Mouse (Mus musculus): ENCODE results near the gene Svs5.

Svs5 gene

GRCm38 (mm10) chr2:164332440-164332839, at the start of gene Svs5:
Gene Svs5 (plus strand): TSS chr2:164332740.
- WGBS: 85% methylated on average over 3 of the region's 3 CpGs

GRCm38 (mm10) chr2:164288968-164289367, 43.6 kb upstream of the Svs5 start, which contains the start of gene Svs3a:
Gene Svs3a (plus strand): TSS chr2:164289268.
- WGBS: 90% methylated on average over 1 of the region's 1 CpGs

DNA sequence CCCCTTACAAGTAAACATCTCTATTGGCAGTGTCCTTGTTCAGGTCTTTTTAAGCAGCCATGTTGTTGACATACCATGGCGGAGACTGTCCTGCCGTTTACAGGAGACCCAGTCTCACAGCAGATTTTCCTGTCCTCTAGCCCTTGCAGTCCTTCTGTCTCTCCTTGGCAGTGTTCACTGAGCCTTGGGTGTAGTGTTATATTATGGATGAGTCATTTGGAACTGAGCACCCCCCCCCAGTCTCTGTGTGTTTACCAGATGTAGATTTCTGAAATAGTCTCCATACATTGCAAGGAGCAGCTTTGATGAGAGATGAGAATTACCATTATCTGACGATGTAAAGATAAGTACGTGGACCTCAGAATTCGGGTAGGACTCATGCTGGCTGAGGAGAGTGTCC, 19.9 kb upstream of the Svs5 start:
- WGBS: 56% methylated on average over 5 of the region's 5 CpGs

DNA sequence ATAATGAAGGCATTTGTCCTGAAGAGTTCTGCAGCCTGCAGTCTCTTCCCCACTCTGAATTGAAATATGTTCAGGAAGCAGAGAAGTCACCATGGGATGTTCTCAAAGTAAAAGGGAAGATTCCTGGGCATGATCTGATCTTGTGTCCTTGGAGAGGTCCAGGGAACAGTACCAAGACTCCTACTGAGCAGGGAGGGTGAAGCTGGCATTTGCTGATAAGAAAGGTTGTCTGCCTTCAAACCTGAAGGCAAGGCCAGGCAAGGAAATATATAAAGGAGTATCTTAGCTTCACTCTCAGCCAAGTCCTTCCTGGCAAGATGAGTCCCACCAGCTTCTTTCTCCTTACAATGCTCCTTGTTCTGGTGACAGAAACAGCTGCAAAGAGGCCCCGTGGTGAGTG, 16.1 kb upstream of the Svs5 start, which contains the start of gene Svs6:
Gene Svs6, plus strand, starts transcription at position 301 of the 400 bp plus-strand sequence.
- 56% methylated on average over 1 of the region's 1 CpGs for WGBS

DNA sequence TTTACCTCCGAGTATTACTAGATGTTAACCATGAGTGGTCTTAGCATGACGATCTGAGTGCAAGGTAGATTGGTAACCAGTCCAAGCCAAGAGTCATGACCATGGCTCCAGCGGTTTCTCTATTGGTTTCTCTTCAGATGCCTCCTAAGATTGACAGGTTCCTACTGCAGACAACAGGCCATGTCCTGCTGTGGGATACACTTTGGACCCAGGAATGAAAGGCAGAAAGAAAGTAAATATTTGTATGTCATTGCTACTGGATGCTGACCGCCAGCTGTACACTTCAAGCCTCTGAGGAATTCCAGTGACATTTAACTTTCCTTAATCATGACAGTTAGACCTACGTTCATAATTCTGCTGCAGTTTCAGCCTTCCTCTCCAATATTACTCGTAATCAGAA, 11.6 kb upstream of the Svs5 start:
- WGBS: 91% methylated on average over 6 of the region's 6 CpGs

DNA sequence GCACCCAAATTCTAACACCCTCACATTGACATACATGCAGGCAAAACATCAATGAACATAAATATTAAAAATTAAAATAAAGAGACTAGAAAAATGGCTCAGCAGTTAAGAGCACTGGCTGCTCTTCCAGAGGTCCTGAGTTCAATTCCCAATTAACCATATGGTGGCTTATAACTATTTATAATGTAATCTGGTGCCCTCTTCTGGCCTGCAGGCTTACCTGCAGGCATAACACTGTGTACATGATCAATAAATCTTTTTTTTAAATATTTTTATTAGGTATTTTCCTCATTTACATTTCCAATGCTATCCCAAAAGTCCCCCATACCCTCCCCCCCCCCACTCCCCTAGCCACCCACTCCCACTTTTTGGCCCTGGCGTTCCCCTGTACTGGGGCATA, 11.2 kb downstream of the Svs5 start:
- WGBS: 76% methylated on average over 1 of the region's 1 CpGs

DNA sequence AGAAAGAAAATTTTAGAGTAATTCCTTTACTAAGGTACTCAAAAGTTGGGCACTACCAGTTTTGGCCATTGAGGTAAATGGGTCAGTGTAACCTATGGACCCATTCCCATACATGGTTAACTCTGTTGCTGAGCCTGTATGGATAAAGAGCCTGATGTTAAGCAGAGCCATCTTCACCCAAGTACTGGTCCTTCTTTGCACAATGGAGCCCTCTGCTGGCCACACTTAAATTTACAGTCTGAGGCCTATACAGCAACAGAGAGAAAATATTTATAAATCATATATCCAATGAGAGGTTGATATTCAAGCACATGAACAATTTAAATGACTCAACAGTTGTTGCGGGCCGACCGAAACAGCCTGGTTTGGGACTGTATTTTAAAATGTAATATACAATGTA, 16.4 kb downstream of the Svs5 start:
- WGBS: 95% methylated on average over 3 of the region's 3 CpGs

- 89% methylated on average over 3 of the region's 3 CpGs for WGBS
Observed at GRCm38 (mm10) chr2:164352697-164353096, 20.2 kb downstream of the Svs5 start.

DNA sequence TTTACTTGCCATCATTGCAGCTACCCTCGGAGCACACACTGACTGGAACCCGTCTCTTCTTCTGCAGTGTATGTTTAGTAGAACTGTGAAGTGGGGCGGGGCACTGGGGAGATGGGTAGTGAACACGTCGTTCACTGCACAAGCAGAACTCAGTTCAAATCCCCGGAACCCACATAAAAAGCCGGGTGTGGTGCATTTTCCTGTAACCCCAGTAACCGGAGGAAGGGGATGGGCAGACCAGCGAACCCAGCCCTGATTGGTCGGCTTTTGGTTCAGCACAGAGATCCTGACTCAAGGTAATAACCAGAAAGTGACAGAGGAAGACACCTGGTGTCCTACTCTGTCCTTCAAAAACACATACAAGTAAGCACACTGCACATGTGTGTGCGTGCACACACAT, 20.8 kb downstream of the Svs5 start:
- WGBS: 86% methylated on average over 11 of the region's 11 CpGs

GRCm38 (mm10) chr2:164356177-164356967, 23.8 kb downstream of the Svs5 start:
- 87% methylated on average over 11 of the region's 11 CpGs for WGBS

DNA sequence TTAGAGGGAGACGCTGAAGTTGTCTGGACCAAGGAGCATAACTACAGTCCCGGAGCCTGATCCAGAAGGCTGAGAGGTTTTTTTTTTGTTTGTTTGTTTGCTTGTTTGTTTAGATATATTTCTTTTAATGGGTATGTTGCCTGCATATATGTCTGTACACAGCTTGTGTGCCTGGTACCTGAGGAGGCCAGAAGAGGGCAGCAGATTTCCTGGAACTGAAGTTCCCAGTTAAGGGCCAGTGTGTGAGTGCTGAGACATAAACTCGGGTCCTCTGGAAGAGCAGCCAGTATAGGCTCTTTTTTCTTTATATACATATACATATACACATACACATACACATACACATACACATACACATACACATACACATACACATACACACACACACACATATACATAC, 25.8 kb downstream of the Svs5 start:
- WGBS: 84% methylated on average over 3 of the region's 3 CpGs

DNA sequence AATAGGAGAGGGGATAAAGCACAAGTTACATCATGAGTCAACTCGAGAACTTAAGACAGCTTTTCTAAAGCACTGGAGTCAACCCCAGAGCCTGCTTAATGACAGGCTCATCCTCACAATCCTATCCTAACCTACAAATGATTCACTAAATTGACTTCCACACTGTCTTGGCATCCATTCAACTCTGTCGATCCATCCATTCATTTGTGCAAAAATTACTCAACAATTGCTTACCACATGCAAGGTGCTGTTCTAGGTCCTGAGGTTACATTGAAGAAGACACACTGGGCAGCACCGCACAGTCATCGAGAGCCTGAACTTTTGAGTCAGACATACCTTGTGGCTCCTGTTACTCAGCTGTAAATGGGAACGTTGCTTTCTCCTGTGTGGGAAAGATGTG, 26.5 kb downstream of the Svs5 start:
- WGBS: 89% methylated on average over 5 of the region's 5 CpGs

- WGBS: 87% methylated on average over 5 of the region's 5 CpGs
Observed at GRCm38 (mm10) chr2:164359668-164360067, 27.1 kb downstream of the Svs5 start.

DNA sequence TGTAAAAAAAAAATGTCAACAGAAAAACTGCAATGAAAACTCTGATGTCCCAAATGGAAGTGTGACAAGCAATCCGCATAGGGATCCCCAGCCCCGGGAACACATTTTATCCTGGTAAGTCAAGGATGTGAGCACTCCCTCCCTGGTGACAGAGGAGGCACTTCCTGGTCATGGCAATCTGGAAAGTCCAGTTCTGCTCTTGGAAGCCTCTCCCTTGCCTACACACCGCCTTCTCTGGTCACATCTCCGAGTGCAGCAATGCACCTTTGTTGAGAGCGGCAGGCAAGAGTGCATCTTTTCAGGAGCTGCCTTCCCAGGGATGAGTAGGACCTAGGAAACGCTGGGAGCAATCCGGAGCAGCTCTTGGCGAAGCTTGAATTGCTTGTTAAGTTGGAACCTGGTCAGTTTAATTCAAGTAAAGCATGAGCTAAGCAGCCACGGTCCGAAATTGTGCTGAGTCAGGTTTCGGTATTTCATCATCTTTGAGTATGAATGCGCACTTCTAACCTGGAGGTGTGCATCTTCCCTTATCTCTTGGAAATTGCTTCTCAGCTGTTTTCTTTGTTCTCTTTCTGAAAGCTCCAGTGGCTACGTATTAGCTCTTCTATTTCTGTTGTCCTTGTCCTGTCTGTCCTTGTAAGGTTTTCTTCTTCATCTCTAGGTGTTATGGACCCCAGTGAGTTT, 28.6 kb downstream of the Svs5 start:
- WGBS: 58% methylated on average over 13 of the region's 13 CpGs

DNA sequence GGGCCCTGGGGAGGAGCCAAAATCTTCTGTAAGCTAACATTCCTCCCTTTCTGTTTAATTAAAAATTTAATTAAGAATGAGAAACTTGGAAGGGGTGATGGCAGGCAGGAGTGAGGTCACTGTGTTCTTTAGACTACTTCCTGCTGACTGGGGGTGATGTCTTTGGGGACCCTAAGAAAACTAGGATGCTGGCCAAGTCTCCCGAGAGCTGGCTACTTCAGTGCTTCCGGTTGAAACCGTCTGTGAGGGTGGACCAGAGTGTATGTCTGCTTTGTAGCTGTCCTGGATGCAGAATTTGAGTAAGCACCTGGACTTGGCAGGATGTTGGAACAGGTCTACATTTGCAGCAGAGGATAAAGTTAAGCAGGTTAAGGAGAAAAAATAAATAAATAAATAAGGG, 34.4 kb downstream of the Svs5 start:
- WGBS: 47% methylated on average over 3 of the region's 3 CpGs

DNA sequence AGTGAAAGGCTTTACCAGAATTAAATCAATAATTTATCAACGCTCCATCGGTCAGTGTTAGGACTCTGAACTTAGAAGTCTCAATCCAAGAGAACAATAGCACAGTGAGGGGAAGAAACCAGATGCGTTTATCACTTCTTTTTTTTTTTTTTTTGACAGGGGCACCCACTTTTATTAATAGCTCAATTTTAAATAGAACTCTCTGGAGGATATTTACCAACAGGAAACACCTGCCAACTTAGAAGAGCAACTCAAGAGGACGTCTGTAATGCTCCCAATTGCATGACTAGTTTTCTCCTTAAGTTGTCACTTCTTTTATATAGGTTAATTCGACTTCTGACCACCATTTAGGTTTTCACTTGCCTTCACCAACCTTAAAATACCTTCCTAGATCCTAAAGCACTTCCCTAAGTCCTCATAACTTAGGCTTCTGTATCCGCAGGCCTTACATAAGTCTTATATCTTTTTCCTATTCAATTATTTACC, 36.1 kb downstream of the Svs5 start:
- 80% methylated on average over 6 of the region's 6 CpGs for WGBS

DNA sequence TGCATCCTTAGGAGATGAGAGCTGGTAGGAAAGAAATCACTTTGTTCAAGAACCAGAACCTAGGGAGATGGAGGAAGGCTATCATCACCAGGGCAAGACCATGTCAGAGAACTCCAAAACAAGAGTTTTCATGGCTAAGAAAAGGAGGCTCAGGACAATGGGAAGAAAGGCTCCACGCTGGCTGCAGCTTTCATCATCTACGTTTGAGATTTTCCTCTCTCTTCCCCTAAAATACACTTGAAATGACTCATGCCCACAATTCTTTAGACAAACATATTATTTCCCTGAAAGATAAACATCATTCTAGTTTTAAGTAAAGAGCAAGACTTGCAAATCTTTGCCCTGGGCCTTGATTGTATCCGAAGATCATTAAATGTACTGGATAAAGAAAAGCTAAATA, 38.8 kb downstream of the Svs5 start:
- 76% methylated on average over 3 of the region's 3 CpGs for WGBS

DNA sequence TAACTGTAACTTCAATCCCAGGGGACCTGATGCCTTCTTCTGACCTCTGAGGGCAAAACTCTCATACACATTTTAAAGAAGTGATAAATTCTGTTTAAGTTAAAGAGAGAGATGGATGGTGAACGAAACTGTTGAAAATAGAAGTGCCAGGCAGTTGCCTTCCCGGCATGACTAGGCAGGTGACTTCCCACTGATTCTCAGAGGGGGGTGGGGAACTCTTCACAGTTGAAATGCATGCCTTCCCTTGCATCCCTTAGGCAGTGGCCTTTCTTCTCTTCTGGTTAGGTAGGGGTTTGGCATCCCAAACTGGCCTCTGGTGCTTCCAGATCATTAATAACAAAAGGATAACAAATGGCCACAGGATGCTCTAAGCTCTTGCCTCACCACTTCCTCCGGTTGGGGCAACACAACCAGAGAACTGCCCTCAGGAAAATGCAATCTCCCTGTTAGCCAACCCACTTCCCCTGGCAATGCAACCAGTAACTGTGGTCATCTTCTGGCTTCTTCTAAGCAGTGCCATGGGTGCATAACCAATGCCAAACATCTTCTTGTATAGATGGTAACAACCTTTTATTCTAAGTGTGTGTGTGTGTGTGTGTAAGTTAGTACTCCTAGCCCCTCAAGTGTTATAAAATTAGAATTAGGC, 40.0 kb downstream of the Svs5 start:
- 39% methylated on average over 3 of the region's 3 CpGs for WGBS

- WGBS: 31% methylated on average over 4 of the region's 4 CpGs
Observed at GRCm38 (mm10) chr2:164373187-164373586, 40.6 kb downstream of the Svs5 start.

GRCm38 (mm10) chr2:164377478-164378426, 45.2 kb downstream of the Svs5 start:
- 91% methylated on average over 15 of the region's 15 CpGs for WGBS

GRCm38 (mm10) chr2:164381726-164382125, 49.2 kb downstream of the Svs5 start:
- WGBS: 84% methylated on average over 8 of the region's 8 CpGs
